Mouse (Mus musculus): ENCODE results near the gene Tgfbr1.
A peak's percentile ranks its signal among the peaks of the same experiment; 100 is the strongest.

Gene Tgfbr1

GRCm38 (mm10) chr4:47424376-47424775 is 71.4 kb downstream of the Tgfbr1 start:
- peak; percentile 67 for DNase-seq

- peak; percentile 75 for DNase-seq
Measured at GRCm38 (mm10) chr4:47425247-47425830, 72.3 kb downstream of the Tgfbr1 start.

GRCm38 (mm10) chr4:47427606-47428005 is 74.6 kb downstream of the Tgfbr1 start:
- DNase-seq = no peak

GRCm38 (mm10) chr4:47430557-47430956 is 77.5 kb downstream of the Tgfbr1 start:
- DNase-seq = no peak

GRCm38 (mm10) chr4:47431081-47431480 is 78.1 kb downstream of the Tgfbr1 start:
- no peak for DNase-seq

GRCm38 (mm10) chr4:47432766-47433165 is 79.7 kb downstream of the Tgfbr1 start:
- no peak for DNase-seq

- DNase-seq = no peak
Measured at GRCm38 (mm10) chr4:47435131-47435530, 82.1 kb downstream of the Tgfbr1 start.

- DNase-seq = no peak
Measured at GRCm38 (mm10) chr4:47435566-47436360, 82.7 kb downstream of the Tgfbr1 start.

GRCm38 (mm10) chr4:47437365-47438340 is 84.6 kb downstream of the Tgfbr1 start:
- peak; percentile 95 for DNase-seq

- no peak for DNase-seq
Measured at GRCm38 (mm10) chr4:47438956-47439355, 85.9 kb downstream of the Tgfbr1 start.

GRCm38 (mm10) chr4:47440951-47441350 is 87.9 kb downstream of the Tgfbr1 start:
- DNase-seq = no peak

GRCm38 (mm10) chr4:47448526-47448925 is 95.5 kb downstream of the Tgfbr1 start:
- DNase-seq = no peak

- no peak for DNase-seq
Measured at GRCm38 (mm10) chr4:47449116-47449515, 96.1 kb downstream of the Tgfbr1 start.

- peak; percentile 48 for DNase-seq
Measured at GRCm38 (mm10) chr4:47449586-47450522, 96.8 kb downstream of the Tgfbr1 start.
